Mouse (Mus musculus) adrenal gland, postnatal 36 days (tissue): ENCODE measurements around the gene Dip2c. TPM values are rescaled to one million over a fixed set of nuclear protein-coding genes. Genes with fewer than 3 reads are reported as not detected.
A peak's percentile ranks its signal among the peaks of the same experiment; 100 is the strongest.

Experiments used
- DNase-seq, 2 experiments: peaks; one replicate each; pipeline ENCODE4 v3.0.0; 2021; ENCODE audit warnings: mixed read lengths in 1 of 2
- total RNA-seq, 2 experiments: library from RNA; stranded (reverse); gene quantifications; 2 replicates each; pipeline ENCODE4 v1.2.3; 2021

The Dip2c gene
- total RNA-seq, 2 experiments from 2014 or later: 19.5 to 29.6 TPM

DNA sequence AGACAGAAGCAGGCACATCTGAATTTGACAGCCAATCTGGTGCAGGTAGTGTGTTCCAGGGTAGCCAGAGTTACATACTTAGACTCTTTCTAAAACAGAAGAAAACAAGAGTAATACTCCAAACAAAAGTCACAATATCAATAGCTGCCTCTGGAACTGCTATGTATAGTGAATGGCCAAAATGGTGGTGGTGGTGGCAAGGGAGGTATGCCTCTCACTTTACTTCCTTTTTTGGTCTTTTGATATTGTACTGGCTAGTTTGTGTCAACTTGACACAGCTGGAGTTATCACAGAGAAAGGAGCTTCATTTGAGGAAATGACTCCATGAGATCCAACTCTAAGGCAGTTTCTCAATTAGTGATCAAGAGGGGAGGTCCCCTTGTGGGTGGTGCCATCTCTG, 148.1 kb downstream of the Dip2c start:
- no peak for DNase-seq

DNA sequence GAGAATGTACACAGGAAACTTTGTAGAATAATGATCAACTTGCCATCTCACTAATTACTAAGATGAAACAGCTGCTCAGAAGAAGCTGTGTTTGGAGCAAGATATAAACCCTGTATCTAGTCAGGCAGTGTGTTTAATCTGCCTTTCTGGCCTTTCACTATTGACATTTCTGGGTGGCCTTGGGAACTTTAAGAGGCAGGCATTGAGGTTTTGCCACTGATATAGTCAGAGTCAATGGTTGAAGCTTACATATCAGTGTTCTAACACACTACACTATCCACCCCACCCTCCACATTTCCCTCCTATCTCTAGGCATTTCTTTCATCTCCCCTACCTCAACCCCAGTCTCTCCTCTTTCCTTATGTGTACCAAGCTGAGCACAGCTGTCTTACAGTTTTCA, 149.9 kb downstream of the Dip2c start:
- DNase-seq: no peak

DNA sequence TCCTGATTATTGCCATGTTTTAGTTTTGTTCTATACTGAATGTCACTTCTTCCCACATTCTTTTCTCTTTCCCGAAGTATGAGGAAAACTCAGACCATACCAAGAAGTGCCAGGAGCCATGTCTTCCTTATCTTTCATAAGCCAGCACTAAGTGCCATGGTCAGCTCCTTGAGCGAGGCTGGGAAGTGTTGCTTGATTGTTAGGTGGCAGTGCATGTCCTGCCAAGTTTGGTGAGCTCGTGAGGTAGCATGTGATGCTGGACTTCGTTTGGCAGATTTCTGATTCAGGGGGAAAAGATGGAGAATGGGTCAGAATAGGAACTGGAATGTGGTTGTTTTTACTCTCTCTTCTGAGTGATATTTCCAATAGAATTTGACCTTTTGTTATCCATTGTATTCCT, 150.5 kb downstream of the Dip2c start:
- DNase-seq: no peak

DNA sequence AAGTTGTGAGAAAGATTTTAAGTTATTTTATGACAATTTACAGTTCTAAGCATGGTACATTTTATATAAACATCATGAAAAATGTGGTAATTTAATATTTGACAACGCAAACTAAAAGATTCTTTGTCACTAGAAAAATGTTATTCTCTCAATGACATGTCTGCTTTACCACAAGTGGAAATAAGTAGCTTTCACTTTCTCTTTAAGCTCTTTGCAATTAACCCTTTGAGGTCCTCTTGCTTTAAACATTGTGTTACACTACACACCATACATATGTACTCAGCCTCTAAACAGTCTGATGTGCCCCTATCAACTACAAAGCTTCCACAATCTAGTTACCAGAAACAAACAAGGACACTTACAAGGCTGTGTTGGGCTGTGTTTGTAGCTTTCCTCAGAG, 153.6 kb downstream of the Dip2c start:
- DNase-seq: no peak

DNA sequence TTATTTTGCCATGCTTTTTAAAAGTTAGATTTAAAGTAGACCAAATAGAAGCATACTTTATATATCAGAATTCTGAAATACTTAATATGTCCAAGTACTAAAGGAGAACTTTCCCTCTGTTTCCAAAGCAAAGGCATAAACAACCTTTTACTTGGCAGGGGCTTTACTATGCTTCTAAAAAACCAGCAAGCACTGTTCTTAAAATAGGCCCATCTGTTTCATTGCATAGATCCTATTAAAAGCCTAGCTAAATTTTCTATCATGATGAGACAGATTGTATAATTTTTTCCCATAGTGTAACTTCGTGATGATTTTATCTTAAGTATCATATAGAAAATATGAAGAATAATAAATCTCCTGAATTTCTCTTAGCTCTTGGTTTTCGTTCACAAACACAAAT, 154.4 kb downstream of the Dip2c start:
- no peak for DNase-seq

DNA sequence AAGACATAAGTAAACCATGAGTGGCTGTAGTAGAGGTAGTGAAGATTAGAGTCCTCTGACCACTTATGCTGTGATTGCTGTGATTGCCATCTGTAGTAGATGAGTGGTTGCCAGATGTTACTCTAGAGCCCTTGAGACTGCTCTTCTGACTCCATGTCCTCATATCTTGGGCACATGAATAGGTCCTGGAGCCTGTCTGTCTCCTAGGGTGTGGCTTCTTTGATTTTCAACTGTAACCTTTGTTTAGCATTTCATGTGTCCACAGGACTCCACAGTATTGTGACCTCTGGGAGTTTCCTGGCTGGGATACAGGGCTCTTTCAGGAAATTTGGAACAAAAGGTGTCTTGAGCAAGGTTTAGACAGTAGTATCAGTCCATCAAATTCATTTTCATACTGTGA, 155.1 kb downstream of the Dip2c start:
- DNase-seq: no peak

DNA sequence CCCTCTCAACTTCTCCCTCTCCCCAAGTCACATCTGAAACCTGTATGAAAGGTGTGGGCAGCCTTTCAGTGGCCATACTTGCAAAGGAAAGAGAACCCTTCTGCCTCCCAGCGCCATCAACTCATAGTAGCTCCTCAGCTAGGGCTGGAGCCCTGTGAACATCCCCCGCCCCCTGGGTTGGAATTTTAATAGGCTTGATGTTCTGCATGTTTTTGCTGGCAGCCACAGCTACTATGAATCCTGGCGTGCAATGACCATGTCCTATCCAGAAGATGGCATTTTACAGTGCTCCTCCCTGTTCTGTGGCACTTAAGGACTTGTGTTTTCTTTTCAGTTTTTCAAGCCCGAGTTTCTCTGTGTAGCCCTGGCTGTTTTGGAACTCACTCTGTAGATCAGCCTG, 166.7 kb downstream of the Dip2c start:
- DNase-seq: no peak

DNA sequence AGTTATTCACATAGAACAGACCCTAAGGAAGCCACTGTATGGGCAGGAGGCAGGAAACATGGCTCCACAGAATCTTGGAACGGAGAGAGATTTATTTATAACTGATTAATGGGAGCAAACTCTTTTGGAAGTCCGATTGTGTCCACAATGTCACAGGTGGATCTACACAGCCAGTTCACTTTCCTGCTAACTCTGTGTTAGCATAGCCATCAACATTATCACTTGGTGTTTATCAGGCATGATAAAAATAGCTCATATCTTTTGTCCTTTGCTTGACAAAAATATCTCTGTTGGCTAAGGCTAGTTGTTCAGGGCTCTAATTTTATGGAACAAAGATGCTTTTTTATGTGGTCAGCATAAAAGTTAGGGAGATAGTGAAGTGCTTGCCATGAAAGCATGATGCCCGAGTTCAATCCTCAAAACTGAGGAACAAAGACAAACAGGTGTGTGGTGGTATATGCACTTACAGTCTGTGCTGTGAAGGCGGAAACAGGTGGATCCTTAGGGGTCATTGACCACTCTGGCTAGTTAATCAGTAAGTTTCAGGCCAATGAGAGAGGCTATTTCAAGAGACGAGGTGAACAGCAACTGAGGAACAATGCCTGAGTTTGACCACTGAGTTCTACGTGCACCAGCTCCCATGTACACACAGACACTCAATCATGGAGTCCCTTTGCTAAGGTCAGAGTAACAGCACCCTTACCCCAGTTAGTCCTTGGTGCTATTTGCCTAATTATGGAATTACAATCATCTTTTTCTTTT, 169.4 kb downstream of the Dip2c start:
- no peak for DNase-seq

DNA sequence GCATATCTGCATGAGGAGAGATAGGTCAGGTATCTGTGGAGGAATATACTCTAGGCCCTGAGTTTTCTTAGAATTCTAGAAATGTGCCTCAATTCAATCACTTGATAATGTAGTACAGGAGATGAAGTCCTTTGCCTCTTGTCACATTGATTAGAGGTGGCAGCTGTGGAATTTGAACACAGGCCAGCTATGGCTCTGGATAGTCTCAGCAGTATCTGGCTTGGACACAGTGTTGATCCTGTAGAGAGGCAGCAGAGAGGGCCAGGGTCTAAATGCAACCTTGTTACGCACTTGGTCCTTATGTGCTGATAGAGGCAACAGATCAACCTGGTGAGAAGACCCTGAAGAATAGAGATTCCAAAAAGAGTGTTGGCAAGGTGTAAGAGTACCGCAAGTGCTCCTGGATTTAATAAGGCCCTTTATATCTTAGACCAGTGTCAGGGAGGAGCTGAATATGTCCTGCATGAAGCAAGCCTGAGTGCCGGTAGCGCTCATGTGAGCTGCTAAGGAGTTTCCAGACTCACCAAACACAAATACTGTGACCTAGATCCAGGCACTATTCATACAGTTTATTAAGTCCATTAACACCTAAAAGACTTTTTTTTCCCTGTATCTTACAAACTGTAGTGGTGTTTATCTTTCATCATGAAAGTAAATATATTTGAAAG, 170.3 kb downstream of the Dip2c start:
- no peak for DNase-seq

DNA sequence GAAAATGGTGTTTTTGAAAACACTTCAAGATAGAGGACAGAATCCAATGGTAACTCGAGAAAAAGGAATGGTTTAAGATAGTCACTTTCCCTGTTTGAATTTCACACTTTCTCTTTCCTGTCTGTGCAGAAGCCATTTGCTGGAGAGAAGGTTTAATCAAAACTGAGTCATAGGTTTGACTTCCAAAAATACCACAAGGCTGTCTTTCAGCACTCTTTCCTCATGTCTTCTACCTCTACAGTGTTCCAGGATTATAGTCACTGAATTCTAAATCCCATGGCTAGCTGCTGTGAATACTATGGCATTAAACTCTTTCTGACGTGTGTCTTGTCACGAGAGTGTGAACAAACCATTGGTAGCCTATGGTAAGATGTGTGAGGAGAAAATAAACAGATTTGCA, 173.9 kb downstream of the Dip2c start:
- DNase-seq: no peak

DNA sequence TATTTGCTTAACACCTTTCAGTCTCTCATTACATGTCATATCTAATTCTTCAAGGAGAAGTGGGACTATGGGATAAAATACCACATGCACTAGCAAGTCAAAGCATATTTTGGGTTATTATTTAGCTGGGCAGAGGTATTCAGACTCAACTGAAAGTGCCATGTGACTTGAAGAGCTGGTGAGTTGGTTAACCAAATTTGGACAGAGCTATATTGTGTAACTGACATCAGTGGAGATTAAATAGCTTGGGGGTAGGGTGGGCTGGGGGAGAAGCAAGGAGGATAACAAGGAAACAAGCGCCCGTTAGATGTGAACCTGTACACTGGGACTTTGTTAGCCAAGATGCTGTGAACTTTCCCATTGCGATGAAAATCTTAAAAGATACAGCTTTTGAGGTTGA, 175.6 kb downstream of the Dip2c start:
- no peak for DNase-seq

DNA sequence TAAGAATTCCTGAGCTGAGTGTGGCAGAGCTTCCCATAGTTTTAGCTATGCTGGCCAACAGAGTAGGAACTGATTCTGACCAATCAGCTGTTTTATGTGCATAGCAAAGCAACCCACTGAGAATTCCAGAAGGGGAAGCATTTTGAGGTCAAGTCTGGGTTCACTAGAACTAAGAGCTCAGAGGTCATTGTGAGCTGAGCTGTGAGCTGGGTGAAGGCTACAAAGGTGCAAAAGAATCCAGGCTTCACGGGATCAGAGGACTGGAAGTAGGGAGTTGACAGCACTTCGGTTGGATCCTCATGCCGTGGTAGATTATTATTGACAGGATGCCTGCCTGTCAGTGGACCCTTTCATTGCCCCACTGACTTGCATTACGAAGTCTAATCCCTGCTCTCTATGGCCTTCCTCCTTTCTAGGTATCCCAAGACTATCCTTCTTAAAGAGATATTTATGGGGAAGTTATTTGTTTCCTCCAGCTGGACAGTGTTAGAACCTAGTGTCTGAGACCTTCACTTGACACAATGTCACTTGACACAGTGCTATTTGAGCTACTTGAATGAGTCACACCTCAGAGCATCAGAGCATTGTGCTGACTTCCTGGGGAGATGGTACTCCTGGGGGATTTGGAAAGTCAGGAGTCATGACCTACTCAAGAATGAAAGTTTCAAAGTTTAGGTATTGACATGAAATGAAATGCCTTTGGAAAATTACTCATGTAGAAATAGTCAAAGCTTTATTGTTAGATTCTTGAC, 178.3 kb downstream of the Dip2c start:
- no peak for DNase-seq

DNA sequence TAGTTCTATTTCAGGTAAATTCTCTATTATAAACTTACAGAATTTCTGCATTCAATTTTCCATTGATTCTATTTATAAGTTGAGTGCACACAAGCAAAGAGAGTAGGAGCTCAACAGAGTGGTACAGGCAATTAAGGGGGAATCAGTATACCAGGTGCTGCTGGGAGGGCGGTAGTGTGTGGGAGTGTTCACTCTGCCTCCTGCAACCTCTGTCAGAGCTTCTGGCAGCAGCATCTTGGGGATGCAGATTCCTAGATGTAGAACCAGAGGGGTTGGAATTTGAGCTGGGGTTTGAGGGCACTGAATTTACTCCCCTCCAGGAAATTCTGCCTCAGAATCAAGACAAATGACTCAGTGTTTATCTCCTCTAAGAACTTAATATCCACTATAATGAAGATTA, 179.7 kb downstream of the Dip2c start:
- no peak for DNase-seq

DNA sequence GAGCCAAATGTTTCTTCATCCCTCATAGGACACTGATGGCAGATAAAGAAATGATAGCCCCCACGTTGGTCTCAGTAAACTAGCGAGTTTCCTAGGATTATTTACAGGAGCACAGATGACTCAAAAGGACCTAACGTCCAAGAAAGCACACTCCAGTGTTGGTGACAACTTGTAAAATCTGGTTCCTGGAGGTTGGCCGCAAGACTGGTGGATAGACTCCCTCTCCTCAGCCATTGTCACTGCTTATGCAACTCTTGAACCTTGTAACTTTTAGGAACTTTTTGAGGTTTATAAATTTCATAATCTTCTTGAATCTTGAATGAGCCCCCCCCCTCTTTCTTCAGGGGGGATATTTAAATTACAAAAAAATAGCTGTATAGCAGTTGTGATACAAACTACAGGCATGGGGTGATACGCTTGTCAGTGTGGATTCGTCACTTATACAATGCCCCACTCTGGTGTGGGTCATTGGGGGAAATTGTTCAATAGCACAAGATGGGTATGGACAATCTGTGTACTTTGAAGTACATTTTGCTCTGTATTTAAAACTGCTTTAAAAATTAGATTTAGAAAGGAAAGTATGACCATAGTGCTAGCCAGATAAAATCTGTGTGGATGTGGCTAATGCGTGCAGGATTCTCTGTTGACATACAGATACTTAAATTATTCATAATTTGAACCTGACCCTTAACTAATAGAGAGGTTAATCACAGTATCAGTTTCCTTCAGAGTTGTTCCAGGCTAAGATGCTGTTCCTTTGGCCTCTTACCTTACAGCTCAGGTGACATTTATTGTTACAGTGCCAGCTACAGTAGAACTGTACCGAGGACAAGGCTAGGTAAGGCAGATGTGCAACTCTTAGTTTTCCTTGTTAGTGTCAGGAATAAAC, 181.3 kb downstream of the Dip2c start:
- no peak for DNase-seq

DNA sequence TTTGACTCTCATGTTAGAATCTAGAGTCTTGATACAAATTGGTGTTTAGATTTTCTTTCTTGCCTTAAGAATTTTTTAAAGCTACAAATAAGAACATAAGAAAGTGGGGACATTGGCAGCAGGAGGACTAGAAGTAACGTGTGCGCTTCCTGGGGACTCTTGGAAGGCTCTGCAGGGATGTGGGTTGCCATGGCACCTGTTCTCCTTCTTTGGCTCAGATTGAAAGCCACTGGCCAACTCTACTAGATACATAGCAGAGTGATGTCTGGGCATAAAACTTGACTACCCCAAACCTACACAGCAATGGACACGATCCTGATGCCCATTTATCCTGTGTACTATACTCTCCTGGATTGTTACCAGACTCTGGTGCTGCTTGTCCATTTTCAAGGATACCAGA, 188.1 kb downstream of the Dip2c start:
- no peak for DNase-seq

DNA sequence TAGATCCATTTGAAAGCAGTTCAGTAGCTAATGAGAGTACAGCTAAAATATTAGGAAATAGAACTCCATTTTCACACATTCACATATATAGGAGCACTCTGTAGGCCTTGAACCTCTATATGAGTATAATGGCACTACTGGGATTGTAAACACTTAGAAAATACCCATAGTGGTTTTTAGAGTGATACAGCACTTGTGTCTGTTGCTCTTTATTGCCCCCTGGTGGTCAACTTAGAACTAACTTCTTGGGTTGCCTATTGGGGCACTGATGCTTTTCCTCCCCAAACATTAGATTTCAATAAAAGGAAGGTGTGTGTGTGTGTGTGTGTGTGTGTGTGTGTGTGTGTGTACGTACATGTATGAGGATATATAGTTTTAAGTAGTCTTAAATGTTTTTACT, 190.9 kb downstream of the Dip2c start:
- DNase-seq: peak; percentile 22 to 73

DNA sequence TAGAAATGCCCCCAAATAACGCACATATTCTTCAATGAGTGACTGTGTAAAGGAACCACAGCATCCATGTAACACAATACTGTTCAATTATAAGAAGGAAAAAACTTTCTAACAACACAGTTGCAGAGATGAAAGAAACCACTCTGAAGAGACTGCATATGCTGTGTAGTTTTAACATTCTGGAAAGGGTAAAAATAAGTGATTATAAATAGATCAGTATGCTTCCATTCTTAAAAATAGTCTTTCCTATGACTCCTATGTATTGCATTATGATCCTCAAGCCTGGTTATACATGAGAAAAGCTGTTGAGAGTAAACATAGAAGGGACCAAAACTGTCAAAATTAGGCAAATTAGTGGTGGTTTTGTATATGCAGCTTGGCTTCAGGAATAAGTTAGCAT, 197.1 kb downstream of the Dip2c start:
- DNase-seq: no peak

DNA sequence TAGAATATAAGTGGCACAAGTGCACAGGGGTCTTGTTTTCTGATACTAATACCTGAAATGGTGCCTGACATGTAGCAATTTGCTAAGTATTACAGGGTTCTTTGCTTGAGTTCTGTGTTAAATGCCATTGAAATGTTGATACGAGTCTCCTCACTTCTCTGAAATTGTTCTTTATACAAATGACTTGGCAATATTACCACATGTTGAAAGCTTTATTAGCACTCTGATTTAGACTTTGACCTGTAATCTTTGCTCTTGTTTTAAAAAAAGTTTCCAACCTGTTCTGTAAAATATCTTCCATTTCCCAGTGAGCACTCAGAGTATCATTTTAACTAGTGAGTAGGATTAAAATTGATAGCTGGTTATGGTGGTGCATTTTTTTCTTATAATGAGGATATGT, 205.4 kb downstream of the Dip2c start:
- no peak for DNase-seq

DNA sequence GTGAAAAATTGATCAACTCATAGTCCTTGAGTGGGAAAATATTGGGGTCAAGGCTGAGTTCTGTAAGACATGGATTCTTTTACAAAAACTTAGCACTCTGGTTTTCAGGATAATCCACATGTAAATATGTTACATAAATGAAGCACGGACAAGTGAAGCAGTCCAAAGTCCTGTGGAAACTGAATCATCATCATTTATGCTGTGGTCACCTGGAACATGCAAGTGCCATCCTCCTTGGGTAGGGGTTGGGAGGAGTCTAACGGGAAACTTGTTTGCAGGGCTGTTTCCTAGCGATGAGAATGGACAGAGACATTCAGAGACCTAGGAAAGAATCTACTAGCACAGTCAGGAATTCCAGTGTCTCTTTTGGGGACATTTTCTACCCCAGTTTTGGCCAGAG, 213.4 kb downstream of the Dip2c start:
- no peak for DNase-seq

DNA sequence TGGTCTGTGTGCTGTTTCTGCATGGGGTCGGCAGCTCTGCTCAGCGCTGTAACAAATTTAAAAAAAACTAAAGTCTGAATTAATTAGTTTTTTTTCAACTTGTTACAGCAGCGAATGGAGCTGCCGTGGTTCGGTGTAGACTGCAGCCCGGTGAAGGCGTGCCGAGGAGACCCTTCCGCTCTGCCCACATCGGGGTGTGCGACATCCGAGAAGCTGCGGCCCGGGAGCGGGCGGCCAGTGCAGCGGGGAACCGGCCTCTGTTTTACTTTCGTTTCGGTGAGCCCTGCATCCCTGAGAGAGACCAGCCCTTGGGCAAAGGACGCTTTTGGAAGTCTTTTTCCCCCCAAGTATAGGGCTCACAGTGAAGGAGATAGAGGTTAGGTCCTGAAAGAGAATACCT, 218.4 kb downstream of the Dip2c start:
- DNase-seq: peak; percentile 40 to 56

DNA sequence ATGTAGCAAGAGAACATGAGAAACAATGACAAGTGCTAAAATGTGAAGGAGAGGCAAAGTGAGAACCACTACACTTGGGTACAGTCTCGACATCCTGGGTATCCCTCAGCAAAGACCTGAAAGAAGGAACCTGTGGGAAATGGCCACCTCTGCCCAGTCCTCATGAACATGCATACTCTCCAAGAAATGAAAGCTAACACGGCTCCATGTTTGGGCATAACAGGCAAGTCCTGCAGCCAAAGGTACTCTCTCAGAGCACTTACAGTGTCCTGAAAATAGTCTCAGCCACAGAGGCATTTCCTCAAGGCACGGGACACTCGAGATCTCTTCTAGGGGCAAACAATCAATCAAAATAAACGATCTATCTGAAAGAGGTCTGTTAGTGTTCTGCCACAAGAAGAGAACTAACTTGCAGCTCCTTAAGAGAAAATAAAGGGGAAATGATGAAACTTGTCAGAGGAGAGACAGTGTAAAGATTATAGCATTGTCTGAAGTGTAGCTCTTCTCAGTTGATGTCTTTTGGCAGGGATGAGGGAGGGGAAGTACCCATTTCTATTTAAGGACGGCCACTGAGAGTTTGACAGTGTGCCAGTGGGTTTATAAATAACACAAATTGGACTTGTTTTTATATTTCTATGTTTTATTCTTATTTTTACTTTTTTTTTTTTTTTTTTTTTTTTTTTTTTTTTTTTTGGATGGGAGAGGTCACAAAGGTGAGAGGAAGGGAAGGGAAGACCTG, 228.0 kb downstream of the Dip2c start:
- DNase-seq: no peak

DNA sequence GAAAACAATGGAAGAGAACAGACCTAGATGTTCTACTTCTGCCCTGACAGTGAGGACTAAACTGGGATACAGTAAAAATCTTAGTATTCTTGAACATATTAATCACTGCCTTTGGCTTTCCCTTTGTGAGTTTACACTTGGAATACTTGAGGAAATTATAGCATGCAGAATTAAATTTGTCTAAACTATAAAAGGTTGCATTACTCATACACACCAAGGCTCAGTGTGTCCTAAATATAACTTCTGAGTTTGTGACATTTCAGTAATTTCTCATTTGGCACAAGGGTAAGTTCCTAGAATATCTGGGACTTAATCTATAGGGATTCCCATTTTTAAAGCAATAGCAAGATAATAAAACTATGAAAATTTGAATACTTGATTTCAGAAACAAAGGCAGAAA, 262.2 kb downstream of the Dip2c start:
- no peak for DNase-seq
